Mouse (Mus musculus): ENCODE measurements around the gene Pf4.
"Not testable (repeated sequence)": the region's sequence is repeated elsewhere in the genome, so short reads cannot be mapped to it uniquely, and the experiment has no call there.

The Pf4 gene

DNA sequence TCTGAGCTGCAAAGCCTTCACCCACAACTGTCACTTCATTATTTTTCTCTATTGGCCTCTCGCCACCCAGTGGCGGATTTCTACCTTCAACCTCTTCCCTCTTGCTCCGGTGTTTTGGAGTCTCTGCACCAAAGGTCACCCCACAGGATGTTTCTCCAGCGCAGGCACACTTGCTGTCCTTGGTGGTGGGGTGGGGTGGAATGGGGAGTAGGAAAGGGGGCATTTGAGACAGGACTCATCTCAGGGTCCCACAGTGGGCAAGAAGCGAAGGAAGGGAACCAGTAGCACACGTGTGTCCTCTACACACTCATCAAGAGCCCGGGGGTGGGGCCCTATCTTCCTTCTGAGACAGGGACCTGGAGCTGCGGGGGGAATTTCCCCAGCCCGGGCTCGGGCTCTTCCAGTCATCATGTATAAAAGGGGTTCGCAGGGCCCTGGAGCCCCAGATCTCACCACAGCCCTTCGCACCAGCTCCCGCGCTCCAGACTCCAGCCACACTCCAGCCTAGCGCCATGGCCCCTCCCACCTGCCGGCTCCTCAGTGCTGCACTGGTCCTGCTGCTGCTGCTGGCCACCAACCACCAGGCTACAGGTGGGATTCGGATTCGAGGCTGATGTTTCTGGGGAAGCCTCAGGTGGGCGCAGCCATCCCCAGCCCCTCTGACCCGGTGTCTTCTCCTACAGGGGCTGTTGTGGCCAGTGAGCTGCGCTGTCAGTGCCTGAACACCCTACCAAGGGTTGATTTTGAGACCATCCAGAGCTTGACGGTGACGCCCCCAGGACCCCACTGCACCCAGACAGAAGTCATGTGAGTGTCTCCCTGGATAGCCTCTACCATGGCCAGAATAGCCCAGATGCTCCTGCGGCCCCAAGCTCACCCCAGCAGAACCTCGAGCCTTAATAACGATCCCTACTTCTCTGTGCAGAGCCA is 13.7 kb downstream of the Pf4 start, which contains the start of gene Cxcl3:
Cxcl3 (plus strand) TSS at position 445 of the 930 bp plus-strand sequence.
- DNase-seq (ENCODE audit: low spot score in 2 of 2): no peak

- no peak for DNase-seq (ENCODE audit: low spot score in 2 of 2)
Observed at GRCm38 (mm10) chr5:90788114-90788513, 15.9 kb downstream of the Pf4 start.

- no peak for DNase-seq (ENCODE audit: low spot score in 2 of 2)
Observed at GRCm38 (mm10) chr5:90789306-90790073, 17.3 kb downstream of the Pf4 start.

- DNase-seq (ENCODE audit: low spot score in 2 of 2): no peak
Observed at GRCm38 (mm10) chr5:90790074-90790502, 17.9 kb downstream of the Pf4 start.

DNA sequence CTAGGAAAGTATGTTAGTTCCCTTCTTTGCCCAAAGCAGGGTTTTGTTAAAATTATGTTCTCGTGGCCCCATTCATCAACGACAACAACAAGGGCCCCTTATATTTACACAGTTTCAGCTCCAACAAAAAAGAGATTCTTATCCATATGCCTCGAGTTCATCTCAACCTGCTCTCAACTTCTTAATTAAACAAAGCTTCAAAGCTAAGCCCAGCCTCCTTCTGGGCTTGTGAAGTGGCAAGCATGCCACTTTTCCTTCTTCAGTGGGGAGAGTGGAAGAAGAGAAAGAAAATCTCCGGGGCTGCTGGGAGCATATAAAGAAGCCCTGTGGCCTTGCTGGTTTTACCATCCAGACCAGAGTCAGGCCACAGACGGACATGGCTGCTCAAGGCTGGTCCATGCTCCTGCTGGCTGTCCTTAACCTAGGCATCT is 22.0 kb downstream of the Pf4 start, which contains the start of gene Cxcl15:
Cxcl15 (plus strand) TSS at position 340 of the 431 bp plus-strand sequence.
- no peak for DNase-seq (ENCODE audit: low spot score in 2 of 2)

GRCm38 (mm10) chr5:90795392-90795791 is 23.2 kb downstream of the Pf4 start:
- not testable (repeated sequence) for DNase-seq (ENCODE audit: low spot score in 2 of 2)

- no peak for DNase-seq (ENCODE audit: low spot score in 2 of 2)
Observed at GRCm38 (mm10) chr5:90804574-90804973, 32.3 kb downstream of the Pf4 start.

- DNase-seq (ENCODE audit: low spot score in 2 of 2): no peak
Observed at GRCm38 (mm10) chr5:90806050-90806449, 33.8 kb downstream of the Pf4 start.

DNA sequence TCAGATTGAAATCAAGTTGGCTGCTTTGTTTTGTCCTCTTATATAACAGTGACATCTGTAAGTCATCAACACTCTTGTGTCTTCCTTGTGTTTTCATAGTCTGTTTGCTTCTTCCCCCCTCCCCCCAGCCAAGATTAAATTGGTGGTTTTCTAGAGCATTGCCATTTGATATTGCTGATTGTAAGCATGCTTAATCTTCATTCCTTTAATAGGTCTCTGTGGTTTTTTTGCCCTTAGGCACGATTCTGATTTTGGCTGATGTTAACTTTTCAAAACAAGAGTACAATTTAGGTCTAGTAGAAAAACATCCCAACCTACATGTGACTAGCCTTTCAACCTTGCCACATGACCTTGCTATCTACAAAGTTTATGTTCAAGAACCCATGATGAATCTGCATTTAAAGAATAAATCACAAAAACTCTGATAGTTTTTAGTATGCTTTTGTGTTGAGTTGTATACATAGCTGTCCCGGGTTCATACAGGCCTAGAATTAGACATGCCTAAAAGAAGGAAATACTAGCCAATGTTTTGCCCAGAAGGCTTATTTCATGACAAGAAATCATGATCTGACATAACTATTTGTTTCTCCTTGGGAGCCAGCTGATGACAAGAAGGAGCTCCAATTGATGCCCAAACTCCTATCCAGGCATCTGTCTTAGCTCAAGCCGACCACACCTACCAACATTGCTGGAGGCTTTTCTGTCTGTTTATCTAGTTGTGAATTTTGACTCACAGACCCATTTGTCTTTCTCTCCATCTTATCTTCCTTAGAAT is 35.1 kb downstream of the Pf4 start:
- no peak for DNase-seq (ENCODE audit: low spot score in 2 of 2)

- no peak for DNase-seq (ENCODE audit: low spot score in 2 of 2)
Observed at GRCm38 (mm10) chr5:90819756-90820155, 47.5 kb downstream of the Pf4 start.

Data from right cerebral cortex, postnatal 36 days (tissue).